Mouse (Mus musculus) MEL (cell line): ENCODE data around the gene Gdi2. TPM values are rescaled to one million over a fixed set of nuclear protein-coding genes. Genes with fewer than 3 reads are reported as not detected.

Source experiments
- DNase-seq: peaks from one replicate; pipeline ENCODE4 v3.0.0; 2011; ENCODE audit warnings: low read depth, low spot score
- H3K27ac ChIP-seq: 2 replicates; pipeline ENCODE4 v1.5.1; 2012; ENCODE audit warnings: low read depth, mild to moderate bottlenecking, control low read depth, low read length, moderate library complexity; ENCODE audit not compliant: control insufficient read depth
- H3K27me3 ChIP-seq, 2 experiments: fragments of 150-350 bp in 1 of 2; sonication (generic) in 1 of 2; 2 replicates each; pipeline ENCODE4 v1.6.1; 2012; ENCODE audit warnings: low read length in 2 of 2, mild to moderate bottlenecking in 2 of 2, improper control_type of control experiment in 1 of 2, moderate library complexity in 1 of 2; ENCODE audit not compliant: insufficient read depth in 2 of 2, control insufficient read depth in 1 of 2
- H3K36me3 ChIP-seq, 2 experiments: 2 replicates each; pipeline ENCODE4 v1.6.1; 2012 to 2014; ENCODE audit warnings: low read length in 2 of 2, improper control_type of control experiment in 1 of 2, inconsistent platforms in 1 of 2, mild to moderate bottlenecking in 1 of 2; ENCODE audit not compliant: insufficient read depth in 2 of 2, control insufficient read depth in 1 of 2
- H3K4me1 ChIP-seq, 2 experiments: fragments of 150-350 bp in 1 of 2; sonication (generic) in 1 of 2; 2 replicates each; pipeline ENCODE4 v1.6.1; 2012; ENCODE audit warnings: low read length in 2 of 2, improper control_type of control experiment in 1 of 2, mild to moderate bottlenecking in 1 of 2; ENCODE audit not compliant: insufficient read depth in 2 of 2, control insufficient read depth in 1 of 2
- H3K4me3 ChIP-seq, 2 experiments: fragments of 150-350 bp in 1 of 2; sonication (generic) in 1 of 2; 2 replicates each; pipeline ENCODE4 v1.5.1; 2012; ENCODE audit warnings: low read depth in 2 of 2, low read length in 2 of 2, mild to moderate bottlenecking in 2 of 2, moderate library complexity in 2 of 2, control low read depth in 1 of 2, improper control_type of control experiment in 1 of 2; ENCODE audit not compliant: control insufficient read depth in 1 of 2, insufficient read depth in 1 of 2
- H3K79me2 ChIP-seq: 2 replicates; pipeline ENCODE4 v1.6.1; 2012; ENCODE audit warnings: mild to moderate bottlenecking, low read length, moderate library complexity; ENCODE audit not compliant: control insufficient read depth, poor library complexity, insufficient read depth
- H3K9ac ChIP-seq: 2 replicates; pipeline ENCODE4 v1.6.1; 2012; ENCODE audit warnings: low read depth, mild to moderate bottlenecking, control low read depth, low read length, moderate library complexity; ENCODE audit not compliant: control insufficient read depth, poor library complexity, severe bottlenecking
- H3K9me3 ChIP-seq: fragments of 150-350 bp; sonication (generic); replicated peaks from 2 replicates; pipeline ENCODE4 v1.6.1; 2012; ENCODE audit warnings: mild to moderate bottlenecking, low read length, improper control_type of control experiment, moderate library complexity; ENCODE audit not compliant: insufficient read depth
- BHLHE40 ChIP-seq: IDR thresholded peaks from 2 replicates; pipeline ENCODE4 v1.6.1; 2012; ENCODE audit warnings: low read depth, mild to moderate bottlenecking, inconsistent platforms, low read length, improper control_type of control experiment, borderline replicate concordance
- CHD2 ChIP-seq: IDR thresholded peaks from 2 replicates; pipeline ENCODE4 v1.6.1; 2011; ENCODE audit warnings: low read length, improper control_type of control experiment
- CTCF ChIP-seq, 3 experiments: IDR thresholded peaks in 2 of 3; conservative IDR thresholded peaks in 1 of 3; 2 replicates each; pipeline ENCODE4 v1.5.1; 2011 to 2012; ENCODE audit warnings: low read length in 3 of 3, low read depth in 2 of 3, mild to moderate bottlenecking in 2 of 3, improper control_type of control experiment in 1 of 3, inconsistent platforms in 1 of 3, mixed read lengths in 1 of 3, moderate library complexity in 1 of 3; ENCODE audit not compliant: control insufficient read depth in 1 of 3, insufficient read depth in 1 of 3, poor library complexity in 1 of 3, severe bottlenecking in 1 of 3
- E2F4 ChIP-seq: IDR thresholded peaks from 2 replicates; pipeline ENCODE4 v1.6.1; 2011; ENCODE audit warnings: low read depth, low read length, improper control_type of control experiment, borderline replicate concordance
- ELF1 ChIP-seq: IDR thresholded peaks from 2 replicates; pipeline ENCODE4 v1.6.1; 2014; ENCODE audit warnings: low read depth, mild to moderate bottlenecking, inconsistent platforms, low read length, improper control_type of control experiment, moderate library complexity
- EP300 ChIP-seq, 2 experiments: IDR thresholded peaks; 2 replicates each; pipeline ENCODE4 v1.6.1; 2011; ENCODE audit warnings: improper control_type of control experiment in 2 of 2, low read length in 2 of 2, low read depth in 1 of 2, mild to moderate bottlenecking in 1 of 2
- ETS1 ChIP-seq: IDR thresholded peaks from 2 replicates; pipeline ENCODE4 v1.6.1; 2012; ENCODE audit warnings: low read depth, mild to moderate bottlenecking, inconsistent platforms, low read length, improper control_type of control experiment, moderate library complexity
- GABPA ChIP-seq: IDR thresholded peaks from 2 replicates; pipeline ENCODE4 v1.6.1; 2012; ENCODE audit warnings: low read depth, mild to moderate bottlenecking, inconsistent platforms, low read length, improper control_type of control experiment, moderate library complexity
- GATA1 ChIP-seq: IDR thresholded peaks from 2 replicates; pipeline ENCODE4 v1.6.1; 2011; ENCODE audit warnings: low read depth, low read length, improper control_type of control experiment
- MXI1 ChIP-seq: IDR thresholded peaks from 2 replicates; pipeline ENCODE4 v1.6.1; 2011; ENCODE audit warnings: mild to moderate bottlenecking, low read depth, low read length, improper control_type of control experiment
- NELFE ChIP-seq: IDR thresholded peaks from 2 replicates; pipeline ENCODE4 v1.6.1; 2011; ENCODE audit warnings: low read depth, low read length, improper control_type of control experiment
- POLR2AphosphoS2 ChIP-seq: IDR thresholded peaks from 2 replicates; pipeline ENCODE4 v1.6.1; 2011; ENCODE audit warnings: low read length, improper control_type of control experiment
- POLR2AphosphoS5 ChIP-seq: IDR thresholded peaks from 2 replicates; pipeline ENCODE4 v1.6.1; 2012; ENCODE audit warnings: low read depth, borderline replicate concordance, mild to moderate bottlenecking, inconsistent platforms, low read length, moderate library complexity, mixed read lengths
- TBP ChIP-seq: IDR thresholded peaks from 2 replicates; pipeline ENCODE4 v1.8.0; 2011; ENCODE audit warnings: low read depth, low read length, improper control_type of control experiment
- TCF12 ChIP-seq: IDR thresholded peaks from 2 replicates; pipeline ENCODE4 v1.6.1; 2014; ENCODE audit warnings: low read depth, mild to moderate bottlenecking, inconsistent platforms, low read length, improper control_type of control experiment, moderate library complexity
- UBTF ChIP-seq: IDR thresholded peaks from 2 replicates; pipeline ENCODE4 v1.6.1; 2012; ENCODE audit warnings: low read depth, mild to moderate bottlenecking, inconsistent platforms, low read length, improper control_type of control experiment, moderate library complexity, borderline replicate concordance; ENCODE audit not compliant: insufficient read depth
- USF1 ChIP-seq: IDR thresholded peaks from 2 replicates; pipeline ENCODE4 v1.6.1; 2014; ENCODE audit warnings: low read depth, mild to moderate bottlenecking, inconsistent platforms, low read length, improper control_type of control experiment, moderate library complexity
- ZKSCAN1 ChIP-seq: IDR thresholded peaks from 2 replicates; pipeline ENCODE4 v1.6.1; 2012; ENCODE audit warnings: low read depth, mild to moderate bottlenecking, inconsistent platforms, low read length, improper control_type of control experiment, moderate library complexity
- ZNF384 ChIP-seq: IDR thresholded peaks from 2 replicates; pipeline ENCODE4 v1.6.1; 2012; ENCODE audit warnings: low read depth, mild to moderate bottlenecking, inconsistent platforms, low read length, improper control_type of control experiment
- polyA plus RNA-seq, 2 experiments: library from polyadenylated mRNA; stranded (reverse) in 1 of 2; unstranded in 1 of 2; fragments of >175 nt in 1 of 2; fragments of >200 nt in 1 of 2; gene quantifications; 2 replicates each; pipeline versions ENCODE4 v1.2.1 to v1.2.4; 2012; ENCODE audit warnings: low replicate concordance in 2 of 2, low read depth in 1 of 2; ENCODE audit not compliant: insufficient read length in 2 of 2, insufficient read depth in 1 of 2, missing spikeins in 1 of 2
- total RNA-seq: library from RNA; depleted of rRNA; stranded (reverse); fragments of 300-350 nt; gene quantifications from 2 replicates; pipeline ENCODE4 v1.2.3, GENCODE M21; 2012

Gene Gdi2
- total and polyA plus RNA-seq, 3 experiments = 244 to 470 (median 305) TPM

- peaks cover 15 to 37% of the 10 kb centered on the region in 2 experiments for H3K4me1 ChIP-seq
- TF ChIP-seq ELF1 (no peak), TBP (no peak), TCF12 (no peak), ZKSCAN1 (no peak), BHLHE40 (no peak), CHD2 (no peak), MXI1 (no peak), UBTF (no peak), GABPA (no peak), EP300 (IDR thresholded peaks at IDR 0.05; ENCODE audit: low read depth in 1 of 2, low read length in 2 of 2) (no peak)
- TF ChIP-seq, all 39 proteins: peak for 0
- Histone ChIP-seq H3K9me3 (no peaks in the 10 kb centered on the region), H3K27me3 (no peaks in the 10 kb centered on the region), H3K36me3 (peaks cover 0 to 26% of the 10 kb centered on the region in 2 experiments; a peak in 2 of 4 replicates), H3K4me3 (no peak overlapping the region), H3K79me2 (no peaks in the 10 kb centered on the region), H3K9ac (no peak overlapping the region), H3K27ac (no peak overlapping the region)
- peak; percentile 43 for DNase-seq
Observed at GRCm38 (mm10) chr13:3531692-3532320, 6.1 kb upstream of the Gdi2 start.

GRCm38 (mm10) chr13:3532451-3532850, 5.4 kb upstream of the Gdi2 start:
- Histone ChIP-seq H3K9ac (peak overlapping the region; percentile 20; the same call in 1 of the 2 replicates), H3K27ac (peak overlapping the region; percentile 12; the same call in 1 of the 2 replicates), H3K27me3 (no peaks in the 10 kb centered on the region), H3K36me3 (peaks cover 0 to 30% of the 10 kb centered on the region in 2 experiments; a peak in 2 of 4 replicates), H3K9me3 (no peaks in the 10 kb centered on the region), H3K4me3 (peak overlapping the region; percentile 8 to 19; a peak in 1 of 4 replicates), H3K4me1 (peaks cover 15 to 40% of the 10 kb centered on the region in 2 experiments), H3K79me2 (peaks cover 1% of the 10 kb centered on the region; the same call in 1 of the 2 replicates)
- TF ChIP-seq CHD2 = no peak
- peak in 1 of 2 experiments; percentile 32; a peak in 1 of 4 replicates for TF ChIP-seq EP300 (IDR thresholded peaks at IDR 0.05; ENCODE audit: low read depth in 1 of 2, low read length in 2 of 2)
- 0 out of 2 replicates have a peak, but pooled peaks have one; percentile 16 for TF ChIP-seq GATA1
- DNase-seq = peak; percentile 51

- no peak overlapping the region for H3K27ac ChIP-seq
- peaks cover 15 to 37% of the 10 kb centered on the region in 2 experiments for H3K4me1 ChIP-seq
- H3K4me3 ChIP-seq = no peak overlapping the region
- peaks cover 0 to 28% of the 10 kb centered on the region in 2 experiments; a peak in 2 of 4 replicates for H3K36me3 ChIP-seq
- no peak overlapping the region for H3K9ac ChIP-seq
- no peak for TF ChIP-seq POLR2AphosphoS2
- TF ChIP-seq ZNF384 = no peak
- no peak for TF ChIP-seq USF1
- no peak for TF ChIP-seq EP300 (IDR thresholded peaks at IDR 0.05; ENCODE audit: low read depth in 1 of 2, low read length in 2 of 2)
- no peak for TF ChIP-seq CTCF (IDR thresholded peaks at IDR 0.05 in 2 of 3, conservative IDR thresholded peaks at IDR 0.05 in 1 of 3; ENCODE audit: control insufficient read depth in 1 of 3, insufficient read depth in 1 of 3, low read depth in 2 of 3, low read length in 3 of 3, poor library complexity in 1 of 3, severe bottlenecking in 1 of 3)
- no peak for TF ChIP-seq E2F4
- no peak for TF ChIP-seq NELFE
- no peak for TF ChIP-seq POLR2AphosphoS5
- no peak for TF ChIP-seq ZKSCAN1
- TF ChIP-seq ETS1 = no peak
- no peak for DNase-seq
- H3K9me3 ChIP-seq = no peaks in the 10 kb centered on the region
- H3K27me3 ChIP-seq = no peaks in the 10 kb centered on the region
- peaks cover 16% of the 10 kb centered on the region for H3K79me2 ChIP-seq
Observed at GRCm38 (mm10) chr13:3534146-3534545, 3.7 kb upstream of the Gdi2 start.
